9 mouse cellular contexts compared by ENCODE assay signal in genomic region chr9:123237739-123238138, GRCm38 (mm10). TPM values are rescaled to one million over a fixed set of nuclear protein-coding genes. Genes with fewer than 3 reads are reported as not detected.
DNase-seq lines count a peak whose midpoint lies in the region; ATAC-seq and TF ChIP-seq lines count a peak whose summit lies in the region.
"Had no signal": no experiment of that assay in that cellular context is flagged by ENCODE, and none has a peak within 500 bp of the region (broad histone marks: within the 10 kb centered on the region; RNA-seq: fewer than 3 reads in every experiment).

No protein-coding gene starts in this region.

- no peaks in the 10 kb centered on the region for H3K27me3 ChIP-seq in embryonic facial prominence, embryonic 11.5 days (ENCODE audit: control insufficient read depth, insufficient read depth, low read length)
- H3K27me3 ChIP-seq in liver, embryonic 12.5 days (replicated peaks): 0 out of 2 replicates have a peak, but pooled peaks cover 6% of the 10 kb centered on the region
- H3K27me3 ChIP-seq: limb, embryonic 13.5 days had no signal

- no peaks in the 10 kb centered on the region; the same call in 1 of the 2 replicates for H3K4me1 ChIP-seq in embryonic facial prominence, embryonic 11.5 days (ENCODE audit: control insufficient read depth, insufficient read depth, low read length)
- H3K4me1 ChIP-seq in liver, embryonic 12.5 days: 0 out of 2 replicates have a peak, but pooled peaks cover 7% of the 10 kb centered on the region

- WGBS in embryonic facial prominence, embryonic 11.5 days: 29% methylated on average over 2 of the region's 2 CpGs
- WGBS in liver, embryonic 12.5 days (ENCODE audit: insufficient replicate concordance): 28% methylated on average over 2 of the region's 2 CpGs

- H3K9ac ChIP-seq in embryonic facial prominence, embryonic 11.5 days (replicated peaks; ENCODE audit: low read length): no peak overlapping the region
- H3K9ac ChIP-seq in liver, embryonic 12.5 days: no peak overlapping the region
- H3K9ac ChIP-seq: limb, embryonic 13.5 days had no signal

- peak; percentile 24 for DNase-seq in left cerebral cortex, postnatal 4 days
- no peak for DNase-seq in left cerebral cortex, adult 2 months (ENCODE audit: extremely low spot score in 1 of 2, low spot score in 2 of 2)
- no peak for DNase-seq in embryonic facial prominence, embryonic 11.5 days (ENCODE audit: low spot score)
- no peak for DNase-seq in cerebellum, adult 11-12 months
- no peak for DNase-seq in layer of hippocampus, postnatal 36 days

- no peaks in the 10 kb centered on the region for H3K9me3 ChIP-seq in embryonic facial prominence, embryonic 11.5 days (replicated peaks; ENCODE audit: control insufficient read depth, low read length)
- no peaks in the 10 kb centered on the region for H3K9me3 ChIP-seq in liver, embryonic 12.5 days (replicated peaks)
- H3K9me3 ChIP-seq: limb, embryonic 13.5 days had no signal

- intact Hi-C loops in left cerebral cortex, postnatal 4 days (cut with DNase I): no loop called here
- intact Hi-C loops in left cerebral cortex, adult 2 months (cut with DNase I): no loop called here

- no peak for TF ChIP-seq CTCF in left cerebral cortex, adult 2 months (IDR thresholded peaks at IDR 0.05)

- no peak overlapping the region for H3K27ac ChIP-seq in left cerebral cortex, adult 2 months
- H3K27ac ChIP-seq in embryonic facial prominence, embryonic 11.5 days (replicated peaks; ENCODE audit: low read depth, low read length): no peak overlapping the region
- no peak overlapping the region for H3K27ac ChIP-seq in liver, embryonic 12.5 days
- H3K27ac ChIP-seq: limb, embryonic 13.5 days had no signal

- H3K4me2 ChIP-seq in embryonic facial prominence, embryonic 11.5 days (ENCODE audit: low read depth, low read length): no peak overlapping the region
- no peak overlapping the region for H3K4me2 ChIP-seq in liver, embryonic 12.5 days
- H3K4me2 ChIP-seq: limb, embryonic 13.5 days had no signal

- no peak overlapping the region for H3K4me3 ChIP-seq in left cerebral cortex, adult 2 months
- H3K4me3 ChIP-seq in embryonic facial prominence, embryonic 11.5 days (ENCODE audit: low read depth, low read length): no peak overlapping the region
- H3K4me3 ChIP-seq in liver, embryonic 12.5 days: no peak overlapping the region
- H3K4me3 ChIP-seq: limb, embryonic 13.5 days had no signal

- H3K36me3 ChIP-seq in embryonic facial prominence, embryonic 11.5 days (replicated peaks; ENCODE audit: control insufficient read depth, insufficient read depth, low read depth, low read length): no peaks in the 10 kb centered on the region
- no peaks in the 10 kb centered on the region for H3K36me3 ChIP-seq in liver, embryonic 12.5 days
- H3K36me3 ChIP-seq: limb, embryonic 13.5 days had no signal

- peak; percentile 70 for ATAC-seq in embryonic facial prominence, embryonic 11.5 days (replicated peaks; ENCODE audit: insufficient number of reproducible peaks, low FRiP score, low TSS enrichment, low read depth)
- peak; percentile 51 to 67 for ATAC-seq in hematopoietic stem cell, adult 5-6 weeks (replicated peaks in 1 of 2; ENCODE audit: insufficient read depth in 1 of 2, low FRiP score in 2 of 2, low TSS enrichment in 1 of 2, low read depth in 1 of 2, poor library complexity in 2 of 2, severe bottlenecking in 2 of 2)
- peak; percentile 54; the same call in 1 of the 2 replicates for ATAC-seq in liver, embryonic 12.5 days
- ATAC-seq in erythroblast, adult 5-6 weeks (replicated peaks; ENCODE audit: low FRiP score, poor library complexity, severe bottlenecking): no peak

RNA-seq across cellular contexts. Expression of gene Cdcp1, which starts 21.9 kb away (rescaled TPM):
- under 1 TPM; 0.20 to 0.30 TPM for total RNA-seq in left cerebral cortex, postnatal 4 days (2021)
- under 1 TPM in 1 of 2 experiments, not detected in 1; 0.29 TPM for total RNA-seq in left cerebral cortex, adult 2 months (2021)
- polyA plus RNA-seq in embryonic facial prominence, embryonic 11.5 days (2014; fragmentation: Nextera tagmentation; extraction: Ambion mirVana): 3.0 and 3.8 TPM in 2 replicates
- total RNA-seq in hematopoietic stem cell, adult 5-6 weeks (2017): 4.7 and 8.9 TPM in 2 replicates
- 0.18 and 0.25 TPM in 2 replicates for polyA plus RNA-seq in liver, embryonic 12.5 days (2016; fragmentation: Nextera tagmentation; extraction: Ambion mirVana)
- not detected for total RNA-seq in layer of hippocampus, postnatal 36 days (2021)
- not detected in 2 replicates for total RNA-seq in erythroblast, adult 5-6 weeks (2015; ENCODE audit: low replicate concordance)
- not detected in 2 replicates for total RNA-seq in erythroblast, adult 5-6 weeks (2017; ENCODE audit: low replicate concordance)

RNA-seq across cellular contexts. Expression of gene Tmem158, which starts 22.8 kb away (rescaled TPM):
- total RNA-seq in left cerebral cortex, postnatal 4 days (2021): 100 to 1,000 TPM; 124 to 132 TPM
- 10 to 100 TPM; 44.7 to 60.5 TPM for total RNA-seq in left cerebral cortex, adult 2 months (2021)
- polyA plus RNA-seq in embryonic facial prominence, embryonic 11.5 days (2014; fragmentation: Nextera tagmentation; extraction: Ambion mirVana): 3.9 and 4.9 TPM in 2 replicates
- 2.7 and 3.3 TPM in 2 replicates for total RNA-seq in hematopoietic stem cell, adult 5-6 weeks (2017)
- polyA plus RNA-seq in liver, embryonic 12.5 days (2016; fragmentation: Nextera tagmentation; extraction: Ambion mirVana): 12.6 and 12.8 TPM in 2 replicates
- total RNA-seq in layer of hippocampus, postnatal 36 days (2021): 10 to 100 TPM; 33.6 to 36.0 TPM
- total RNA-seq in erythroblast, adult 5-6 weeks (2015; ENCODE audit: low replicate concordance): 1.3 TPM in 1 of 2 replicates, not detected in the other
- not detected in 2 replicates for total RNA-seq in erythroblast, adult 5-6 weeks (2017; ENCODE audit: low replicate concordance)
